Mouse (Mus musculus) embryonic facial prominence, embryonic 11.5 days (tissue): ENCODE results near the gene Ackr3. TPM values are rescaled to one million over a fixed set of nuclear protein-coding genes. Genes with fewer than 3 reads are reported as not detected.

Experiments used
- ATAC-seq: fragments of 200-750 bp; cut with Nextera tagmentation; replicated peaks from 2 replicates; pipeline ENCODE4 v1.8.0; 2017; ENCODE audit warnings: low read depth; ENCODE audit not compliant: insufficient number of reproducible peaks, low FRiP score, low TSS enrichment
- DNase-seq: peaks from one replicate; pipeline ENCODE4 v3.0.0-alpha.2; 2015; ENCODE audit warnings: low spot score
- H3K27ac ChIP-seq: fragments of 300-500 bp; sonication (generic); replicated peaks from 2 replicates; pipeline ENCODE4 v1.5.1; 2014; ENCODE audit warnings: mild to moderate bottlenecking, low read depth, low read length, control low read depth
- H3K27me3 ChIP-seq: fragments of 300-500 bp; sonication (generic); 2 replicates; pipeline ENCODE4 v1.6.1; 2014; ENCODE audit warnings: mild to moderate bottlenecking, low read length, moderate library complexity, mixed read lengths; ENCODE audit not compliant: control insufficient read depth, insufficient read depth
- H3K36me3 ChIP-seq: fragments of 300-500 bp; sonication (generic); replicated peaks from 2 replicates; pipeline ENCODE4 v1.6.1; 2014; ENCODE audit warnings: low read depth, mild to moderate bottlenecking, low read length, moderate library complexity, mixed read lengths; ENCODE audit not compliant: control insufficient read depth, insufficient read depth
- H3K4me1 ChIP-seq: fragments of 300-500 bp; sonication (generic); 2 replicates; pipeline ENCODE4 v1.6.1; 2014; ENCODE audit warnings: low read length, mixed read lengths; ENCODE audit not compliant: control insufficient read depth, insufficient read depth
- H3K4me2 ChIP-seq: fragments of 300-500 bp; sonication (generic); 2 replicates; pipeline ENCODE4 v1.6.1; 2014; ENCODE audit warnings: low read depth, mild to moderate bottlenecking, control low read depth, low read length, moderate library complexity
- H3K4me3 ChIP-seq: fragments of 300-500 bp; sonication (generic); 2 replicates; pipeline ENCODE4 v1.5.1; 2014; ENCODE audit warnings: low read depth, low read length, control low read depth
- H3K9ac ChIP-seq: fragments of 300-500 bp; sonication (generic); replicated peaks from 2 replicates; pipeline ENCODE4 v1.6.1; 2014; ENCODE audit warnings: mild to moderate bottlenecking, control low read depth, low read length
- H3K9me3 ChIP-seq: fragments of 300-500 bp; sonication (generic); replicated peaks from 2 replicates; pipeline ENCODE4 v1.6.1; 2016; ENCODE audit warnings: mild to moderate bottlenecking, low read length, inconsistent platforms, mixed read lengths; ENCODE audit not compliant: control insufficient read depth
- WGBS: fragments of 180-500 bp; shearing (Covaris S2); extraction: QIAGEN DNeasy Blood & Tissue Kit; methylation state at CpG from one replicate; pipeline ENCODE4 v1.1.7; 2014; 5-methylcytosine and 5-hydroxymethylcytosine counted together
- polyA plus RNA-seq: library from polyadenylated mRNA; unstranded; fragments of >200 nt; fragmentation: Nextera tagmentation; extraction: Ambion mirVana; gene quantifications from 2 replicates; pipeline ENCODE4 v1.2.1, GENCODE M21; 2014

Ackr3 gene
- polyA plus RNA-seq, 1 experiment from 2014 or later: 39.9 TPM

DNA sequence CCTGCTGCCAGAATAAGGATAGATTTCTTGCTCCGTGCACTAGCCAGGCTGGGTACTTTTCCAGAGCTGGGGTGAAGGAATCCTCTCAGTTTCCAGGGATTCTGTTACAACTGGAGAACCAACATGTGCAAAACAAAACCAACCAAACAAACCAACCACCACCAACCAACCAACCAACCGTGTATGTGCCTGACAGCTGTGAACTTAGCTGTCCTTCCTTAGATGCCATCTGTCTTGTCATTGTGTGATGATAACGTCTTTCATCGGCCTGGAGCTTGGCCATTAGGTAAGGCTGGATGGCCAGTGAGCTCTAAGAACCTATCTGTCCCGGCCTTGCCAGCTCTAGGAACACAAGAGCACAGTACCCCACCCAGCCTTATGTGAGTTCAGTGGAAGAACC is 16.9 kb upstream of the Ackr3 start:
- ATAC-seq (no peak), DNase-seq (no peak)
- no peak overlapping the region for H3K4me2 ChIP-seq
- H3K4me3 ChIP-seq: no peak overlapping the region
- no peak overlapping the region for H3K27ac ChIP-seq
- 89% methylated on average over 5 of the region's 5 CpGs for WGBS
- no peaks in the 10 kb centered on the region for H3K27me3 ChIP-seq
- H3K9me3 ChIP-seq: no peaks in the 10 kb centered on the region
- H3K36me3 ChIP-seq: no peaks in the 10 kb centered on the region
- H3K9ac ChIP-seq: no peak overlapping the region
- H3K4me1 ChIP-seq: no peaks in the 10 kb centered on the region

GRCm38 (mm10) chr1:90189046-90189445 is 14.7 kb upstream of the Ackr3 start:
- no peak; the same call in 1 of the 2 replicates for ATAC-seq
- Histone ChIP-seq H3K9ac (no peak overlapping the region), H3K4me3 (no peak overlapping the region), H3K36me3 (no peaks in the 10 kb centered on the region), H3K27me3 (no peaks in the 10 kb centered on the region), H3K4me1 (no peaks in the 10 kb centered on the region), H3K9me3 (no peaks in the 10 kb centered on the region), H3K27ac (no peak overlapping the region), H3K4me2 (no peak overlapping the region)
- no peak for DNase-seq
- WGBS: 81% methylated on average over 6 of the region's 6 CpGs

GRCm38 (mm10) chr1:90201246-90201645 is 2.5 kb upstream of the Ackr3 start:
- Histone ChIP-seq H3K4me3 (no peak overlapping the region), H3K4me1 (peaks cover 10% of the 10 kb centered on the region), H3K27ac (no peak overlapping the region), H3K4me2 (no peak overlapping the region), H3K9ac (no peak overlapping the region), H3K27me3 (0 out of 2 replicates have a peak, but pooled peaks cover 2% of the 10 kb centered on the region), H3K9me3 (no peaks in the 10 kb centered on the region), H3K36me3 (no peaks in the 10 kb centered on the region)
- 79% methylated on average over 5 of the region's 5 CpGs for WGBS
- DNase-seq (no peak), ATAC-seq (no peak)

- Histone ChIP-seq H3K4me3 (no peak overlapping the region), H3K4me1 (peaks cover 10% of the 10 kb centered on the region), H3K36me3 (no peaks in the 10 kb centered on the region), H3K9me3 (no peaks in the 10 kb centered on the region), H3K27ac (no peak overlapping the region), H3K27me3 (0 out of 2 replicates have a peak, but pooled peaks cover 2% of the 10 kb centered on the region), H3K9ac (no peak overlapping the region; the same call in 1 of the 2 replicates), H3K4me2 (no peak overlapping the region)
- DNase-seq (no peak), ATAC-seq (no peak)
- 69% methylated on average over 2 of the region's 2 CpGs for WGBS
These were observed 2.1 kb upstream of the Ackr3 start for GRCm38 (mm10) chr1:90201655-90202054.

DNA sequence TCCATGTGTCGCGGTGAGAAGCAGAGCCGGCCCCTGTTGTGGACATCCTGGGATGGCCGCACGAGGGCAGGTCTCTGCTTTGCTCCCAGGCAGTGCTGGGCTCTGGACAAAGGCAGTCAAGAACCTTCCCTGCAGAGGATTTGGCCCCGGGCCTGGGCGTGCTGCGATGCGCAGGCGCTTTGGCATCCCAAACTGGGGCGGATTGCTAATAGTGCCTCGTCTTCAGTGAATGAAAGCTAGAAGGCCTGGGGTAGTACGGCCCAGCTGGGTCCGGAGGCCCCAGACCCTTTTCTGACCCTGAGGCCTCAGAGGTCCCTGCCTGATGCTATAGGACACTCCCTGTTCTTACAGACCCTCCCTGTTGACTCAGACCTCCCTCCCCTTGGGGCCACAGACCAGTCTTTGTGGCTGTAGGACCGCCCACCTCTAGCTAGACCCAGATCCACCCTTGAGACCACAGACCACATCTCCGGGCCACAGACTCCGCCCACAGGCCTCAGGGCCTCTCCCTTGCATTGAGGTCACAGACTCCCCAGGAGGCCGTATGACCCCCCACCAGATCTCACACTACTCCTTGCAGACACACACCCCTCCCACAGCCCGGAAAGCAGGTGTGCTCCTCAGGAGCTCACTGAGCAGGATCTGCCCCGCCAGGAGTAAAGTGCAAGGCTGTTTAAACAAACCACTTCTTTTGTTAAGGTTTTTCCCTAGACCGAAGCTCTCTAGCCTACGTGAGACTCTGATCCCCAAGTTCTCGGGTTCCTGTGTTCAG is 1.4 kb upstream of the Ackr3 start:
- Histone ChIP-seq H3K4me3 (no peak overlapping the region), H3K36me3 (no peaks in the 10 kb centered on the region), H3K4me2 (peak overlapping the region; percentile 16), H3K27ac (0 out of 2 replicates have a peak overlapping the region, but pooled peaks have one; percentile 52), H3K9me3 (no peaks in the 10 kb centered on the region), H3K27me3 (0 out of 2 replicates have a peak, but pooled peaks cover 2% of the 10 kb centered on the region), H3K4me1 (peaks cover 10% of the 10 kb centered on the region), H3K9ac (peak overlapping the region; percentile 25)
- whole genome bisulfite sequencing: 3% methylated on average over 23 of the region's 23 CpGs
- ATAC-seq: peak; percentile 24; the same call in 1 of the 2 replicates
- peak; percentile 60 for DNase-seq

DNA sequence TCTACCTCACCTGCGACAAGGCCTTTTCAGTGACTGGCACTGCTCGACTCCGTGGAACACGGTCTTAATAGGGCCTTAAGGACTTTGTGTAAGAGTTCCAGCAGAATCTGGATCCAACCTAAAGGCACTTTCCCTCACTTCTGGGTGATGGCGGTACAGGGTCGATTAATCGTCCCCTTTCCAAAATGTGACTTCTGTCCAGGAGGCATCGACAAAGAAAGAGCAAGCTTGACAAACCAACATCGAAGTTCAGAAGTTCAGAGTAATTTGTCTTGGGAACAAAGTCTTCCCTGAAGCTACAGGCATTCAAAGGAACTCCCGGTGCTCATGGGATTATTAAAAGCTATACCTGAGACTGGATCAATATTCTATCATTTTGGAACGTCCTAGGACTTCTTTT is 439 bp upstream of the Ackr3 start:
- Histone ChIP-seq H3K27ac (no peak overlapping the region), H3K4me3 (peak overlapping the region; percentile 51; the same call in 1 of the 2 replicates), H3K27me3 (0 out of 2 replicates have a peak, but pooled peaks cover 2% of the 10 kb centered on the region), H3K36me3 (no peaks in the 10 kb centered on the region), H3K9ac (peak overlapping the region; percentile 13; the same call in 1 of the 2 replicates), H3K4me2 (peak overlapping the region; percentile 65), H3K9me3 (no peaks in the 10 kb centered on the region), H3K4me1 (peaks cover 13% of the 10 kb centered on the region)
- 7% methylated on average over 11 of the region's 11 CpGs for WGBS
- ATAC-seq: no peak
- no peak for DNase-seq

- Histone ChIP-seq H3K9me3 (no peaks in the 10 kb centered on the region), H3K36me3 (no peaks in the 10 kb centered on the region), H3K4me1 (peaks cover 14% of the 10 kb centered on the region), H3K27ac (peak overlapping the region; percentile 77), H3K27me3 (0 out of 2 replicates have a peak, but pooled peaks cover 2% of the 10 kb centered on the region), H3K9ac (peak overlapping the region; percentile 80), H3K4me3 (peak overlapping the region; percentile 51), H3K4me2 (peak overlapping the region; percentile 65)
- ATAC-seq (no peak), DNase-seq (no peak)
- 38% methylated on average over 1 of the region's 1 CpGs for WGBS
These were observed 1.0 kb downstream of the Ackr3 start for GRCm38 (mm10) chr1:90204821-90205220.

DNA sequence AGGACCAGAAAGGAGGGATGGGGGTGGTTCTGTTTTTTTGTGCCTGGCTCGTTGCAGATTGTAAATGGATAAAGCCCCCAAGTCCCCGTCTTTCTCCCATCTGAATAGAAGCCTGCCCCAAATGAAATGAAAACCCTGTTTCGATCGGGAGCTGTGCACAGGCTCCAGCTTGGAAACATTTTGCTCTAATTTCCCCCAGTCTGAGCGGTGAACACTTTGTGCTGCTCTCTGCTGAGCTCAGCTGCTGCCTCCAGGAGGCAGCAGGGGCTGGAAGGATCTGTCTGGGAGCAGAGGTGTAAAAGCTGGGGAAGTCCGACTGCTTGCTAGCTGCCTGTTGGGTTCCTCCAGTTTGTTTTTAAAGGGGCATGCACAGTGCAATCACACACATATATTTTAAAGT is 1.4 kb downstream of the Ackr3 start:
- peak overlapping the region; percentile 51 for H3K4me3 ChIP-seq
- H3K9me3 ChIP-seq: no peaks in the 10 kb centered on the region
- H3K36me3 ChIP-seq: no peaks in the 10 kb centered on the region
- DNase-seq: peak; percentile 87
- H3K9ac ChIP-seq: peak overlapping the region; percentile 80
- peak overlapping the region; percentile 65 for H3K4me2 ChIP-seq
- WGBS: 3% methylated on average over 6 of the region's 6 CpGs
- 0 out of 2 replicates have a peak, but pooled peaks cover 2% of the 10 kb centered on the region for H3K27me3 ChIP-seq
- H3K4me1 ChIP-seq: peaks cover 14% of the 10 kb centered on the region
- peak; percentile 26; the same call in 1 of the 2 replicates for ATAC-seq
- peak overlapping the region; percentile 77 for H3K27ac ChIP-seq
